Mouse (Mus musculus): Measurements from ENCODE around the gene Ces2c. TPM values are rescaled to one million over a fixed set of nuclear protein-coding genes. Genes with fewer than 3 reads are reported as not detected.
"Not testable (repeated sequence)": the region's sequence is repeated elsewhere in the genome, so short reads cannot be mapped to it uniquely, and the experiment has no call there.

The Ces2c gene
- not detected for total RNA-seq (2021)
- long read RNA-seq, experiment 1, result 0 reads
- long read RNA-seq, experiment 2, result 0 reads

DNA sequence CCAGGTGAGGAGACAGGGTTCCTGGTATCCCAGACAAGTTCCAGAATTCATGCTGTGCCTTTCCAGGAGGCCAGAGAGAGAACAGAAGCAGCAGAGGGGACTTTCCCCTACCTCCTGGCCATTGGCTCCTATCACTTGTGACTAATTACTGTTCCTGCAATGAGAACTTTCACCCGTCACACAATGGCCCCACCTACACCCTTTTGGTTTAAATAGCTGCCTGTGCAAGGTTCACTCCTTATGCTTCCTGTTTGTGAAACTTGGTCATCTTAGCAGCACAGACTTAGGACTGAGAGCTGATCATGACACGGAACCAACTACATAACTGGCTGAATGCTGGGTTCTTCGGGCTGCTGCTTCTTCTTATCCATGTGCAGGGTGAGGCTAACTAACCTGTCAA lies at the start of gene Ces2c:
Gene Ces2c (plus strand): TSS at position 238 of the 400 bp plus-strand sequence.
- intact Hi-C loops (cut with DNase I), result no loop called here
- no peak for DNase-seq (ENCODE audit: extremely low spot score in 1 of 2, low spot score in 2 of 2)
- no peak within 1 kb of the TSS for H3K4me3 ChIP-seq
- no peak within 1 kb of the TSS for H3K27ac ChIP-seq
- no peak for TF ChIP-seq CTCF (IDR thresholded peaks at IDR 0.05)

DNA sequence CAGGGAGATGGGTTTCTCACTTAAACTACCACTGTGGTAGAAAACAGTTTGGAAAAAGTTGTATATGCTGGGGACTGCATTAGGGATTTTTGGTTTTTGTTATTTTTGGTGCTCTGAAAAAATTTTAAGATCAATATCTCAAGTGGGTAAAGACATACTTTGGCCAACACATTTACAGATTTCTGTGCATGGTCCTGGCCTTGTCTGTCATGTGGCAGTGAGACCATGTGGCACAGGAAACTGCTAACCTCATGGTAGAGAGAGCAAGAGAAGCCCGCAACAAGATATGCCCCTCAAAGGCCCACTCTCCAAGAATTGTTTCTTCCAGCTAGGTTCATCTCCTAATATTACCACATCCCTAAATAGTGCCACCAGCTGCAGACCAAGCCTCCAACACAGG lies 47.5 kb upstream of the Ces2c start:
- Histone ChIP-seq H3K27ac (no peak overlapping the region), H3K4me3 (no peak overlapping the region)
- no peak for TF ChIP-seq CTCF (IDR thresholded peaks at IDR 0.05)
- intact Hi-C loops (cut with DNase I), result no loop called here
- DNase-seq (ENCODE audit: extremely low spot score in 1 of 2, low spot score in 2 of 2), result no peak

DNA sequence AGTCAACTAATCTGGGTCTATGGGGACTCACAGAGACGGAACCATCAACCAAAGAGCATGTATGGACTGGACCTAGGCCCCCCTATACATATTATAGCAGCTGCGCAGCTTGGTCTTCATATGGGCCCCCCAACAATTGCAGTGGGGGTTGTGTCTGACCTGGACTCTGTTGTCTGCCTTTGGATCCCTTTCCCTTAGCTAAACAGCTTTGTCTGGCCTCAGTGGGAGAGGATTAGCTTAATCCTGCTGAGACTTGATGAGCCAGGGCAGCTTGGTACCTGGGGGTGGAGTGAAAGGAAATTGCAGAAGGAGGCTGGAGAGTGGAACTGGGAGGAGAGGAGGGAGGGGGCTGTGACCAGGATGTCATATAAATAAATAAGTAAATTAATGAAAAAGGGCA lies 40.7 kb upstream of the Ces2c start:
- Histone ChIP-seq H3K27ac (no peak overlapping the region), H3K4me3 (no peak overlapping the region)
- intact Hi-C loops (cut with DNase I), result no loop called here
- TF ChIP-seq CTCF (IDR thresholded peaks at IDR 0.05), result no peak
- DNase-seq (ENCODE audit: extremely low spot score in 1 of 2, low spot score in 2 of 2), result no peak

DNA sequence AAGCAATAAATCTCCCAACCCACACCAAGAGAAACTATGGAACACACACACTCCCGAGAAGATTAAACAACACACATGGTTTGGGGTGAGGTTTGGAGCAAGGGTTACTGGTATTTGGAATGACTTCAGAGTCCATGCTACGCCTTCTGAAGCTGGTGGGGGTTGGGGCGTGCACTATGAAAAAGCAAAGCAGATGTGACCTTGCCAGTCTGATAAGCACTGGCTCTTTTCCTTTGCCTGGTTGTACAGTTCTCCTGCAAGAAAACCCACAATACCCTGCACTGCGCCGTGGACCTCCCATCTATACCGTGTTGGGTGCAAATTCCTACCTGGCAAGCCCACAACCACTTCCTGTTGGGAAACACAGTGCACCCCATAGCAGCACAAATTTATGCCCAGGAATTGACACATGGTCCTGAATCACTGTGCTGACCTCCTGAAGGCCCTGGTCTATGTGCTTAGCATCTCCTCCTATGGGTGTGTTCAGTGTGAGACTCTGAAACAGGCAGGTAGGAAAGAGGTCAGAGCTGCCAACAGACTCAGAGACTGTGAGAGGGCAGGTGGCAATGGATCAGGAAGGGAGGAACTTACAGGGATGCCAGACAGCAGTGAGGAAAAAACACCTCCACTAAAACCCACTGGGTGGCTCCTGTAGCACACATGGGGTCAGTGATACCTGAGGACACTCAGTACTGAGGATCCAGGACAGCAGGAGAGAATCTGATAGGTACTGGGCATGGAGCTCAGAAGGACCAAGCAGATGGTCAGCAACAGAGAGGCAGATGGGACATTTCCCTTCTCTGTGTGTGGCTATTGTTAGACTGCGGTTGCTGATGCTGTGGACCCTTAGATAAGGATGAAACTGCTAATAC lies 38.1 kb upstream of the Ces2c start:
- Histone ChIP-seq H3K27ac (no peak overlapping the region), H3K4me3 (no peak overlapping the region)
- DNase-seq (ENCODE audit: extremely low spot score in 1 of 2, low spot score in 2 of 2), result no peak
- no peak for TF ChIP-seq CTCF (IDR thresholded peaks at IDR 0.05)
- intact Hi-C loops (cut with DNase I), result no loop called here

DNA sequence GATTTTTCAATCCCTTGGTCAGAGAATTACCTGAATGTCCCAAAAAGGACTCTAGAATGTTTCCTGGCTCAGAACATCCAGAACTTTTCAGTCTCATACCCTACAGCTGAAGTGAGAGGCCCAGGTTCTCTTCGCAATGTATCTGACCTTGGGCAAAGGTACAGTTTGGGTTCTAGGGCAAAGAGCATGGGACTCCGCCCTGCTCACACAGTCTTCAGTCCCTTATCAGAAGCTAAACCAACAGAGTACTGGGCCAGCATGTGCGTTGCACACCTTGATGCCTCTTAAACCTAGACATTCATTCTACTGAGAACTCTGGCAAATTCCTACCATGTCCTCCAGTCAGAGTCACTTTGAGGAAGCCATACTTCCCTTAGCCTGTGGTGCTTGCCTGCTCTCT lies 37.4 kb upstream of the Ces2c start:
- intact Hi-C loops (cut with DNase I), result no loop called here
- no peak for TF ChIP-seq CTCF (IDR thresholded peaks at IDR 0.05)
- Histone ChIP-seq H3K4me3 (no peak overlapping the region), H3K27ac (no peak overlapping the region)
- DNase-seq (ENCODE audit: extremely low spot score in 1 of 2, low spot score in 2 of 2), result no peak

DNA sequence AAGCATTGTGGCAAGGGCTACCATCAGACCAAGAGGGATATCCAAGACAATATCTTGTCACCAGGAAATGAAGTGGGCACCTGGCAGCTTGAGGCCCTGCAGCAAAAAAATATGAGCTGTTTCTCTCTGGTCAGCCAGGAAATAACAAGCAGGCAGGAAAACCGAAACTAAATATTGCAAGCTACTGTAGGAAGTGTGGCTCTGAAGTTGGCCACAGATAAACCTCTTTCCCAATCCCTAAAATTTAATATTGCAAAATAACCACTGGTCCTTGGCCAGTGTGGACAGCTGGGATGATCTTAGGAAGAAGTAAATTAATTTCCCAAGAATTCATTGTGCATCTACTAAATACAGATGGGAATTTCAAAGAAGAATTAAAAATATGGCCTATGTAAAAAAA lies 20.0 kb upstream of the Ces2c start:
- H3K4me3 ChIP-seq, result no peak overlapping the region
- DNase-seq (ENCODE audit: extremely low spot score in 1 of 2, low spot score in 2 of 2), result no peak
- intact Hi-C loops (cut with DNase I), result no loop called here
- no peak for TF ChIP-seq CTCF (IDR thresholded peaks at IDR 0.05)
- no peak overlapping the region for H3K27ac ChIP-seq

DNA sequence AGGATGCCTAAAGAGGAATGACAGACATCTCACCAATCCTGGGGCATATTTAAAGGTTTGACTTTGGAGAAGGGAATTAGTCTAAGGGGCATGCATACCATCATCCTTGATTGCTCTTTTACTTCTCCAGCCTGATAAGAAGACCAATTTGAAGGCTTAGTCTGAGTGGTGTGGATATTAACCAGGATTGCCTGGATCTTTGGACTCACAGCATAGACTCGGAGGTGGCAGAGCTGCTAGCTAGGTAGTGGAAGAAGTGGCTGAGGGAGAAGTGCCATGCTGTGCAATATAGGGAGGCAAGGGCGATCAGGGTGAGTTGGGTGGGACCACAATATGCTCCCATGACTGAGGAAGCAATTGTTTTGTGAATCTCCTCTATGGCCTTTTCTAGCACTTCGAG lies 18.6 kb upstream of the Ces2c start:
- intact Hi-C loops (cut with DNase I), result no loop called here
- no peak overlapping the region for H3K27ac ChIP-seq
- DNase-seq (ENCODE audit: extremely low spot score in 1 of 2, low spot score in 2 of 2), result no peak
- no peak for TF ChIP-seq CTCF (IDR thresholded peaks at IDR 0.05)
- no peak overlapping the region for H3K4me3 ChIP-seq

DNA sequence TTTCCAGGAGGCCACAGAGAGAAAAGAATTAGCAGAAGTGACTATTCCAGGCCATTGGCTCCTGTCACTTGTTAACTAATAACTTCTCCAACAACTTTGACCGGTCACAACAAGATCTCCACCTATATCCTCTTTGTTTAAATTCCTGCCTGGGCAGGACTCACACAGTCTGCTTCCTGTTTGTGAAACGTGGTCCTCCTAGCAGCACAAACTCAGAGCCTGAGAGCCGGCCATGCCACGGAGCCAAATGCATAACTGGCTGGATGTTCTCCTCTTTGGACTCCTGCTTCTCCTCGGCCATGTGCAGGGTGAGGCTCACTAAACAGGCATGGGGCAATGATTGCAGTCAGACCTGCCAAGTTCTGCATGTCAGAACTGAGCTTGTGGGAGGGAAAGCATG lies 15.4 kb upstream of the Ces2c start, which contains the start of gene Ces2b:
Gene Ces2b (plus strand): TSS at position 133 of the 400 bp plus-strand sequence.
- no peak for TF ChIP-seq CTCF (IDR thresholded peaks at IDR 0.05)
- DNase-seq (ENCODE audit: extremely low spot score in 1 of 2, low spot score in 2 of 2), result no peak
- intact Hi-C loops (cut with DNase I), result no loop called here
- no peak within 1 kb of the TSS for H3K4me3 ChIP-seq
- no peak within 1 kb of the TSS for H3K27ac ChIP-seq

DNA sequence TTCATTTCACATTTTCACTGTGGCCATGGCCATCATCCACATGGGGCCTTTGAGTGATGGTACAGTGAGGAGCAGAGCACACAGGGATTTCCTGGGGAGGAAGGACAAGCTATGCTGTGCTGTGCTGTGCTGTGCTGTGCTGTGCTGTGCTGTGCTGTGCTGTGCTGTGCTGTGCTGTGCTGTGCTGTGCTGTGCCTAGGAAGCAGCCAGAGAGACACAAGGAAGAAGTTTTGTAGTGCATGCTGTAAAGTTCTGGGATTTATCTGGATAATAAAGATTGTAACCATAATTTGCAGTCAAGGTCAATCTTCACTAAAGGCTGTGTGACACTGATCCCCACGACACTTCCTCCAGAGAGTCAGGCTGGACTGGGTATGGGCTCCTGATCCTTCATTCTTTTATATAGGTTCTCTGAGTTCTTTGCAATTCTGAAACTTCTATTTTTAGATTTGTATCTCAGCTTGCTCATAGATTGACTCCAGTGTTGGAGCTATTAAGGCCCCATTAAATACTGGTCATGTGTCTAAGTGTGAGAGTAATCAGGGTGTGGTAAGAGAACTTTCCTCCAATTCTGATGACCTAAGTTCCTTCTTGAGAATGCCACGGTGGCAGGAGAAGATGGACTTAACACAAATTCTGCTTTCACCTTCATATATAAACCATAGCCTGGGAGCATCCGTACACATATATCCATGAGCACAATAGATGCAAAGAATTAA lies 5.3 kb upstream of the Ces2c start:
- no peak overlapping the region for H3K4me3 ChIP-seq
- no peak for DNase-seq (ENCODE audit: extremely low spot score in 1 of 2, low spot score in 2 of 2)
- H3K27ac ChIP-seq, result no peak overlapping the region
- TF ChIP-seq CTCF (IDR thresholded peaks at IDR 0.05), result no peak
- intact Hi-C loops (cut with DNase I), result no loop called here

DNA sequence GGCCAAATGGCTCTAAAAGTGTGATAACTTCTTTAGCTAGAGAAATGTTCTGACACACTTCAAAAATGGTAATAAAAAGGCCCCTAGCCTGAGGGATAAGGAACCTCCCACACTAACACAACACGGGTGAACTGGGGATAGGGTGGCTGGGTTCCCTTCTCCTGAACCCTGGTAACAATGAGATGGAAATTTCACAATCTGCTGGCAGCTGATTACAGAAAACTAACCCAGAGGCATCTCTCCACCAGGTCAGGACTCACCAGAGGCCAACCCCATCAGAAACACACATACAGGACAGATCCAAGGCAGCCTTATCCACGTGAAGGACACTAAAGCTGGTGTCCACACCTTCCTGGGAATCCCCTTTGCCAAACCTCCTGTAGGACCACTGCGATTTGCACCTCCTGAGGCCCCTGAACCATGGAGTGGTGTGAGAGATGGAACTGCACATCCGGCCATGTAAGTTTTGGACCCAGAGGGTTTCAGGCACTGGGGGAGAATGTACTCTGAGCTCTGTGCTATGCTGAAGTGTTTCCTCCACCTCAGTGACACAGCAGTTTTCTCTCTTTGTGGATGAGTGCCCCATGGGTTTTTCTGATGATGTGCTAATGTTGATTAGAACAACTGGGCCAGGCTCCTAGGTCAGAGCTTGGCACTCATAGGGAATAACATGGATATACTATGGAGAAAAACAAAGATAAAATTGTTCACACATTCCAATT lies 1.0 kb downstream of the Ces2c start:
- no peak overlapping the region for H3K4me3 ChIP-seq
- intact Hi-C loops (cut with DNase I), result no loop called here
- TF ChIP-seq CTCF (IDR thresholded peaks at IDR 0.05), result no peak
- no peak overlapping the region for H3K27ac ChIP-seq
- no peak for DNase-seq (ENCODE audit: extremely low spot score in 1 of 2, low spot score in 2 of 2)

DNA sequence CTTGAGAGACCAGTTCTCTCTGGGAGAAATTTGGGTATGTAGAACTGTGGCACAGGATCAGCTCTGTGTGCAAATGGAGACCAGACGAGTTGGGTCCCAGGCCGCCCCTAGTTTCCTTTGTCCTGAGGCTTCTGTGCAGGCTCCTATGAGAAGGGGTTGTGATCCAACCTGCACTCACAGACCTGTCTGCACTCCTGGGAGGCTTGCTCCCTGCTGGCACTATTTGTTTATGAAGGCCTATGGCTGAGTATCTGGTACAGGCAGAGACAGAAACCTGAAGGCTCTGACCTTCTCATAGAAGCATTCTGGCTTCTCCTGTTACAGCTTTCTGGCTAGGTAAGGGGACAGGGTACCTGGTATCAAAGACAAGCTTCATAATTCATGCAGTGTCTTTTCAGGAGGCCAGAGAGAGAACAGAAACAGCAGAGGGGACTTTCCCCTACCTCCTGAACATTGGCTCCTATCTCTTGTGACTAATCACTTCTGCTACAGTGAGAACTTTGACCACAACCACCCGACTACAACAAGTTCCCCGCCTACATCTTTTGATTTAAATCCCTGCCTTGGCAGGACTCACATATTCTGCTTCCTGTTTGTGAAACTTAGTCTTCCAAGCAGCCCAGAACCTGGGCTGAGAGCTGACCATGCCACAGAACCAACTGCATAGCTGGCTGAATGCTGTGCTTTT lies 20.1 kb downstream of the Ces2c start:
- intact Hi-C loops (cut with DNase I); H3K27ac ChIP-seq; H3K4me3 ChIP-seq; DNase-seq (ENCODE audit: extremely low spot score in 1 of 2, low spot score in 2 of 2): not testable (repeated sequence)

DNA sequence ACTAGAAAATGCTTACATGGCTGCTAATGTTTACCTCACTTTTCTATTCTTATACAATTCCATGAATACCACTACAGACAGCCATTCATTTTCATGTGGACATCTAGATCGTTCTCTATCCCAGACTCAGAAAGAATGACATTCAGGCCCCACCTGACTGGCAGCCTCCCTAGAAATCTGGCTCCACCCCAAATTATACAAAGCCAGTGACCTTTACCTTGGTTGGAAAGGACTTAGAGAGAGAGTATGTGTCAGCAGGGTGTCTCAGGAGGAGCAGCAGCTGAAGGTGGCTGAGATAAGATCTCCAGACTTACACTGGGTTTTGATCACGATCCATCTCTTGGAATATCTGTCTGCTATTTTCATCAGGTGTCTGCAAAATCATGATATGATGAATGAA lies 22.0 kb downstream of the Ces2c start:
- DNase-seq (ENCODE audit: extremely low spot score in 1 of 2, low spot score in 2 of 2); H3K4me3 ChIP-seq; H3K27ac ChIP-seq; intact Hi-C loops (cut with DNase I): not testable (repeated sequence)

DNA sequence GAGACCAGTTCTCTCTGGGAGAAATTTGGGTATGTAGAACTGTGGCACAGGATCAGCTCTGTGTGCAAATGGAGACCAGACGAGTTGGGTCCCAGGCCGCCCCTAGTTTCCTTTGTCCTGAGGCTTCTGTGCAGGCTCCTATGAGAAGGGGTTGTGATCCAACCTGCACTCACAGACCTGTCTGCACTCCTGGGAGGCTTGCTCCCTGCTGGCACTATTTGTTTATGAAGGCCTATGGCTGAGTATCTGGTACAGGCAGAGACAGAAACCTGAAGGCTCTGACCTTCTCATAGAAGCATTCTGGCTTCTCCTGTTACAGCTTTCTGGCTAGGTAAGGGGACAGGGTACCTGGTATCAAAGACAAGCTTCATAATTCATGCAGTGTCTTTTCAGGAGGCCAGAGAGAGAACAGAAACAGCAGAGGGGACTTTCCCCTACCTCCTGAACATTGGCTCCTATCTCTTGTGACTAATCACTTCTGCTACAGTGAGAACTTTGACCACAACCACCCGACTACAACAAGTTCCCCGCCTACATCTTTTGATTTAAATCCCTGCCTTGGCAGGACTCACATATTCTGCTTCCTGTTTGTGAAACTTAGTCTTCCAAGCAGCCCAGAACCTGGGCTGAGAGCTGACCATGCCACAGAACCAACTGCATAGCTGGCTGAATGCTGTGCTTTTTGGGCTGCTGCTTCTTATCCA lies 39.5 kb downstream of the Ces2c start:
- H3K27ac ChIP-seq; intact Hi-C loops (cut with DNase I); H3K4me3 ChIP-seq; DNase-seq (ENCODE audit: extremely low spot score in 1 of 2, low spot score in 2 of 2): not testable (repeated sequence)
